ENCODE assay signal across 9 mouse cellular contexts in genomic region chr3:122088054-122088681, GRCm38 (mm10). TPM values are rescaled to one million over a fixed set of nuclear protein-coding genes. Genes with fewer than 3 reads are reported as not detected.
DNase-seq lines count a peak whose midpoint lies in the region; ATAC-seq and TF ChIP-seq lines count a peak whose summit lies in the region.
"Had no signal": no experiment of that assay in that cellular context is flagged by ENCODE, and none has a peak within 500 bp of the region (broad histone marks: within the 10 kb centered on the region; RNA-seq: fewer than 3 reads in every experiment).

No protein-coding gene starts in this region.

- no peaks in the 10 kb centered on the region for H3K36me3 ChIP-seq in kidney, postnatal 0 days (ENCODE audit: insufficient read depth, low read length)
- H3K36me3 ChIP-seq in limb, embryonic 15.5 days: no peaks in the 10 kb centered on the region
- H3K36me3 ChIP-seq in stomach, embryonic 16.5 days (ENCODE audit: control insufficient read depth, insufficient read depth, low read length): no peaks in the 10 kb centered on the region
- H3K36me3 ChIP-seq: G1E had no signal

- peak; percentile 57; the same call in 1 of the 2 replicates for ATAC-seq in kidney, postnatal 0 days (replicated peaks; ENCODE audit: low FRiP score, low read depth)
- ATAC-seq in limb, embryonic 15.5 days (ENCODE audit: insufficient number of reproducible peaks, low FRiP score, low TSS enrichment, low read depth): peak; percentile 81
- ATAC-seq in stomach, embryonic 16.5 days (ENCODE audit: insufficient read depth, low FRiP score): peak; percentile 89

- no peaks in the 10 kb centered on the region for H3K27me3 ChIP-seq in kidney, postnatal 0 days (ENCODE audit: insufficient read depth, low read length)
- H3K27me3 ChIP-seq in limb, embryonic 15.5 days: no peaks in the 10 kb centered on the region
- H3K27me3 ChIP-seq in stomach, embryonic 16.5 days (ENCODE audit: control insufficient read depth, insufficient read depth, low read length): no peaks in the 10 kb centered on the region

- no peak for TF ChIP-seq CTCF in kidney, postnatal 0 days (IDR thresholded peaks at IDR 0.05; ENCODE audit: low read depth)

- peak; percentile 81 for DNase-seq in kidney, postnatal 0 days (ENCODE audit: low spot score)
- no peak for DNase-seq in kidney, adult 9 months
- DNase-seq in gastrocnemius, postnatal 25 days: peak; percentile 64
- DNase-seq in left cerebral cortex, adult 9 months (ENCODE audit: low spot score in 2 of 2): no peak
- no peak for DNase-seq in right cerebral cortex, postnatal 4 days
- no peak for DNase-seq in cerebellum, adult 11-12 months

- no peak overlapping the region for H3K9ac ChIP-seq in kidney, postnatal 0 days (ENCODE audit: low read depth, low read length)
- no peak overlapping the region for H3K9ac ChIP-seq in limb, embryonic 15.5 days
- no peak overlapping the region for H3K9ac ChIP-seq in stomach, embryonic 16.5 days (ENCODE audit: low read length)

- H3K4me2 ChIP-seq in kidney, postnatal 0 days (ENCODE audit: low read length): no peak overlapping the region
- H3K4me2 ChIP-seq in limb, embryonic 15.5 days: no peak overlapping the region
- H3K4me2 ChIP-seq in stomach, embryonic 16.5 days (ENCODE audit: low read depth, low read length): no peak overlapping the region

- no peak overlapping the region for H3K27ac ChIP-seq in kidney, postnatal 0 days
- H3K27ac ChIP-seq in limb, embryonic 15.5 days: peak overlapping the region; percentile 73
- peak overlapping the region; percentile 77 for H3K27ac ChIP-seq in stomach, embryonic 16.5 days (ENCODE audit: low read length)

- WGBS in kidney, postnatal 0 days: 59% methylated on average over 11 of the region's 11 CpGs
- WGBS in limb, embryonic 15.5 days: 46% methylated on average over 11 of the region's 11 CpGs
- whole genome bisulfite sequencing in stomach, embryonic 16.5 days: 36% methylated on average over 11 of the region's 11 CpGs

- no peaks in the 10 kb centered on the region for H3K9me3 ChIP-seq in kidney, postnatal 0 days (replicated peaks; ENCODE audit: low read length)
- H3K9me3 ChIP-seq in limb, embryonic 15.5 days: no peaks in the 10 kb centered on the region
- no peaks in the 10 kb centered on the region for H3K9me3 ChIP-seq in stomach, embryonic 16.5 days (replicated peaks; ENCODE audit: control insufficient read depth, low read length)
- H3K9me3 ChIP-seq: G1E had no signal

- no peaks in the 10 kb centered on the region for H3K4me1 ChIP-seq in kidney, postnatal 0 days (replicated peaks; ENCODE audit: insufficient read depth, low read length)
- H3K4me1 ChIP-seq in limb, embryonic 15.5 days: peaks cover 18% of the 10 kb centered on the region
- peaks cover 16% of the 10 kb centered on the region for H3K4me1 ChIP-seq in stomach, embryonic 16.5 days (ENCODE audit: control insufficient read depth, insufficient read depth, low read length)

- no peak overlapping the region for H3K4me3 ChIP-seq in kidney, postnatal 0 days (replicated peaks; ENCODE audit: low read depth, low read length)
- no peak overlapping the region for H3K4me3 ChIP-seq in limb, embryonic 15.5 days
- no peak overlapping the region for H3K4me3 ChIP-seq in stomach, embryonic 16.5 days (replicated peaks; ENCODE audit: low read length)

RNA-seq across cellular contexts. Expression of gene Abca4, which starts 43.9 kb away (rescaled TPM):
- 1.0 and 1.2 TPM in 2 replicates for polyA plus RNA-seq in kidney, postnatal 0 days (2015; fragmentation: Nextera tagmentation; extraction: Ambion mirVana)
- total RNA-seq in gastrocnemius, postnatal 25 days (2021): 1 to 10 TPM in 1 of 2 experiments, under 1 TPM in 1; 0.64 to 1.1 TPM
- 1.0 and 1.2 TPM in 2 replicates for polyA plus RNA-seq in limb, embryonic 15.5 days (2015; fragmentation: Nextera tagmentation; extraction: Ambion mirVana)
- 0.84 and 0.87 TPM in 2 replicates for polyA plus RNA-seq in stomach, embryonic 16.5 days (2015; fragmentation: Nextera tagmentation; extraction: Ambion mirVana)

Comparison
In these comparisons a context has a peak if more than half of its experiments do, and no peak if none do; other contexts are left out.
1. DNase-seq: peak in kidney, postnatal 0 days (single experiment) and gastrocnemius, postnatal 25 days (single experiment); none in kidney, adult 9 months (single experiment), left cerebral cortex, adult 9 months (0 of 2), right cerebral cortex, postnatal 4 days (single experiment) and cerebellum, adult 11-12 months (single experiment).
2. Peak in every context shown above with its lines, with median percentiles within 50 percentile points of each other: ATAC-seq.